Mouse (Mus musculus) kidney, adult 2 months (tissue): ENCODE data around the gene Mcrip1.

Experiments
- CTCF ChIP-seq: fragments of 200-500 bp; conservative IDR thresholded peaks from 2 replicates; pipeline ENCODE4 v1.5.1; 2011; ENCODE audit warnings: low read depth, mild to moderate bottlenecking, control low read depth, low read length, moderate library complexity, mixed read lengths; ENCODE audit not compliant: insufficient read depth, insufficient read length
- POLR2A ChIP-seq: fragments of 200-500 bp; IDR thresholded peaks from one replicate; pipeline ENCODE4 v1.6.1; 2011; ENCODE audit warnings: low read depth, low read length, control low read depth

- TF ChIP-seq CTCF: no peak
- TF ChIP-seq POLR2A: no peak
Measured at GRCm38 (mm10) chr11:120562949-120563348, 13.4 kb upstream of the Mcrip1 start.
